Mouse (Mus musculus) stomach, postnatal 0 days (tissue): Measurements from ENCODE around the gene Bbx. TPM values are rescaled to one million over a fixed set of nuclear protein-coding genes. Genes with fewer than 3 reads are reported as not detected.

Experiments
- ATAC-seq: fragments of 200-750 bp; cut with Nextera tagmentation; 2 replicates; pipeline ENCODE4 v1.8.0; 2017; ENCODE audit not compliant: low FRiP score, low TSS enrichment
- DNase-seq: peaks from one replicate; pipeline ENCODE4 v3.0.0-alpha.2; 2016; ENCODE audit warnings: low spot score
- H3K27ac ChIP-seq: fragments of 300-500 bp; sonication (generic); replicated peaks from 2 replicates; pipeline ENCODE4 v1.5.1; 2014; ENCODE audit warnings: mild to moderate bottlenecking, control low read depth
- H3K27me3 ChIP-seq: fragments of 300-500 bp; sonication (generic); 2 replicates; pipeline ENCODE4 v1.6.1; 2014; ENCODE audit warnings: low read length; ENCODE audit not compliant: control insufficient read depth, insufficient read depth
- H3K36me3 ChIP-seq: fragments of 300-500 bp; sonication (generic); 2 replicates; pipeline ENCODE4 v1.6.1; 2014; ENCODE audit warnings: low read length, mixed read lengths; ENCODE audit not compliant: control insufficient read depth, insufficient read depth
- H3K4me1 ChIP-seq: fragments of 300-500 bp; sonication (generic); replicated peaks from 2 replicates; pipeline ENCODE4 v1.6.1; 2014; ENCODE audit warnings: antibody characterized with exemption; ENCODE audit not compliant: control insufficient read depth, insufficient read depth
- H3K4me2 ChIP-seq: fragments of 300-500 bp; sonication (generic); replicated peaks from 2 replicates; pipeline ENCODE4 v1.6.1; 2014; ENCODE audit warnings: low read depth, mild to moderate bottlenecking, control low read depth, moderate library complexity
- H3K4me3 ChIP-seq: fragments of 300-500 bp; sonication (generic); 2 replicates; pipeline ENCODE4 v1.5.1; 2014; ENCODE audit warnings: low read depth, low read length, control low read depth
- H3K9ac ChIP-seq: fragments of 300-500 bp; sonication (generic); 2 replicates; pipeline ENCODE4 v1.6.1; 2014; ENCODE audit warnings: mild to moderate bottlenecking, low read length, control low read depth, mixed read lengths
- H3K9me3 ChIP-seq: fragments of 300-500 bp; sonication (generic); 2 replicates; pipeline ENCODE4 v1.6.1; 2016; ENCODE audit warnings: low read length; ENCODE audit not compliant: control insufficient read depth
- CTCF ChIP-seq: IDR thresholded peaks from 2 replicates; pipeline ENCODE4 v1.5.1; 2016; ENCODE audit warnings: antibody characterized with exemption, low read depth, mild to moderate bottlenecking, moderate library complexity
- EP300 ChIP-seq: optimal IDR thresholded peaks from 2 replicates; pipeline ENCODE3; 2016; ENCODE audit warnings: antibody characterized with exemption
- WGBS: fragments of 180-500 bp; shearing (Covaris S2); extraction: QIAGEN DNeasy Blood & Tissue Kit; methylation state at CpG from one replicate; pipeline ENCODE4 v1.1.7; 2014; 5-methylcytosine and 5-hydroxymethylcytosine counted together
- polyA plus RNA-seq: library from polyadenylated mRNA; unstranded; fragments of >200 nt; fragmentation: Nextera tagmentation; extraction: Ambion mirVana; gene quantifications from 2 replicates; pipeline ENCODE4 v1.2.1, GENCODE M21; 2015

Bbx gene
- polyA plus RNA-seq, 1 experiment from 2014 or later: 17.9 TPM

- 21% methylated on average over 17 of the region's 17 CpGs for WGBS
- no peaks in the 10 kb centered on the region for H3K27me3 ChIP-seq
- H3K4me3 ChIP-seq: peak overlapping the region; percentile 47
- DNase-seq (peak; percentile 26), ATAC-seq (no peak)
- H3K9ac ChIP-seq: peak overlapping the region; percentile 53
- no peaks in the 10 kb centered on the region for H3K9me3 ChIP-seq
- H3K4me1 ChIP-seq: peaks cover 3% of the 10 kb centered on the region; the same call in 1 of the 2 replicates
- no peak for TF ChIP-seq CTCF
- no peak for TF ChIP-seq EP300
- H3K27ac ChIP-seq: peak overlapping the region; percentile 77
- H3K36me3 ChIP-seq: no peaks in the 10 kb centered on the region
- peak overlapping the region; percentile 63 for H3K4me2 ChIP-seq
Measured at GRCm38 (mm10) chr16:50363443-50364188, 68.6 kb downstream of the Bbx start.

- ATAC-seq: no peak
- H3K9ac ChIP-seq: no peak overlapping the region
- WGBS: 71% methylated on average over 7 of the region's 7 CpGs
Measured at GRCm38 (mm10) chr16:50360631-50361030, 71.6 kb downstream of the Bbx start.

GRCm38 (mm10) chr16:50329684-50330083 is 102.5 kb downstream of the Bbx start:
- Histone ChIP-seq H3K4me2 (no peak overlapping the region), H3K27ac (no peak overlapping the region), H3K9me3 (no peaks in the 10 kb centered on the region), H3K27me3 (no peaks in the 10 kb centered on the region), H3K4me1 (no peaks in the 10 kb centered on the region), H3K4me3 (no peak overlapping the region), H3K36me3 (no peaks in the 10 kb centered on the region), H3K9ac (no peak overlapping the region)
- TF ChIP-seq EP300 (no peak), CTCF (no peak)
- WGBS: 93% methylated on average over 2 of the region's 2 CpGs
- ATAC-seq: no peak
- DNase-seq: no peak

More at GRCm38 (mm10) chr16:50360631-50361030, 71.6 kb downstream of the Bbx start:
- no peaks in the 10 kb centered on the region for H3K36me3 ChIP-seq
- H3K9me3 ChIP-seq: no peaks in the 10 kb centered on the region
- peaks cover 3% of the 10 kb centered on the region; the same call in 1 of the 2 replicates for H3K4me1 ChIP-seq
- H3K27me3 ChIP-seq: no peaks in the 10 kb centered on the region
- H3K4me2 ChIP-seq: no peak overlapping the region
- DNase-seq: no peak
- no peak overlapping the region for H3K27ac ChIP-seq
- TF ChIP-seq CTCF (no peak), EP300 (no peak)
- H3K4me3 ChIP-seq: no peak overlapping the region

GRCm38 (mm10) chr16:50324746-50325145 is 107.4 kb downstream of the Bbx start:
- Histone ChIP-seq H3K9me3 (no peaks in the 10 kb centered on the region), H3K4me3 (no peak overlapping the region), H3K9ac (no peak overlapping the region), H3K36me3 (no peaks in the 10 kb centered on the region), H3K27me3 (no peaks in the 10 kb centered on the region), H3K4me2 (no peak overlapping the region), H3K27ac (no peak overlapping the region), H3K4me1 (no peaks in the 10 kb centered on the region)
- 89% methylated on average over 2 of the region's 2 CpGs for WGBS
- TF ChIP-seq CTCF (no peak), EP300 (no peak)
- ATAC-seq: no peak
- no peak for DNase-seq

GRCm38 (mm10) chr16:50324292-50324691 is 107.9 kb downstream of the Bbx start:
- Histone ChIP-seq H3K27ac (no peak overlapping the region), H3K4me1 (no peaks in the 10 kb centered on the region), H3K4me2 (no peak overlapping the region), H3K36me3 (no peaks in the 10 kb centered on the region), H3K27me3 (no peaks in the 10 kb centered on the region), H3K9me3 (no peaks in the 10 kb centered on the region), H3K9ac (no peak overlapping the region), H3K4me3 (no peak overlapping the region)
- DNase-seq: no peak
- 90% methylated on average over 6 of the region's 6 CpGs for WGBS
- TF ChIP-seq CTCF (peak; percentile 21; the same call in 1 of the 2 replicates), EP300 (no peak)
- ATAC-seq: no peak

- H3K9me3 ChIP-seq: no peaks in the 10 kb centered on the region
- H3K27me3 ChIP-seq: no peaks in the 10 kb centered on the region
- ATAC-seq (no peak), DNase-seq (no peak)
- no peak overlapping the region for H3K4me3 ChIP-seq
- 75% methylated on average over 3 of the region's 3 CpGs for WGBS
- no peak overlapping the region for H3K27ac ChIP-seq
- H3K36me3 ChIP-seq: no peaks in the 10 kb centered on the region
- TF ChIP-seq EP300 (no peak), CTCF (peak; percentile 51)
- H3K4me1 ChIP-seq: no peaks in the 10 kb centered on the region
- no peak overlapping the region for H3K4me2 ChIP-seq
- H3K9ac ChIP-seq: no peak overlapping the region
Measured at GRCm38 (mm10) chr16:50321368-50321767, 110.8 kb downstream of the Bbx start.
